Comparison of ENCODE assay signal across 10 mouse cellular contexts in the genomic region with DNA sequence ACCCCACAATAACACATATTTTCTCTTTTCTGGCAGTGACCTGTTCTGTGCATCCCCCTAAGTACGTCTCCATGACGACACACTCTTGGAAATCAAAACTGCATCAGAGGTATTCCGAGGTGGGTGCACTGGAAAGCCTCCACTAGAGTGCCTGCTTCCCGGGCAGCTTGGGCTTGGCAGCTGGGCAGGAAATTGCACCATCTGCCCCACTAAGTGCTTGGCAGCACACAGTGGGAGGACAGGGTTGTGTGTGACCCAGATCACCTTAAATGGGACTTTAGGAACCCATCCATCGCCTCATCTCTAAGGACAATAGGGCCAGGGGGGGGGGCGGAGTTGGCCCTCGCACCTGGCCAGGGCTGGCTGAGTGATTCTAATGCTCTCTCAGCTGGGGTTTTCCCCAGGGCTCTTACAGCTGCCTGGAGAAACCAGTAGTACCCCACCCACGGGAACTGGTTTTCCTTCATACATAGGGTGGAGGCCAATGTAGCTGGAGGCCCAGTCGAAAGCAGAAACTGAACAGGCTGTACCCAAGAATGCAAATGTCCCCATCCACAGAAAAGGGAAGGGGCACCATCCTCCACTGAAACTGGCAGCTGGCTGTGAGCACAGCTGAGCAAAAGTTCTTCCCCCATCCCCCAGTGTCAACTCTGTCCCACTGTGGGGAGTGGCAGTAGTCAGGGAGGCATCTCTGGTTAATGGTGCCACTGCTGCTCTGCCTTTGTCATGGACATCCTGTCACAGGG.
DNase-seq lines count a peak whose midpoint lies in the region; ATAC-seq and TF ChIP-seq lines count a peak whose summit lies in the region.
"Had no signal": no experiment of that assay in that cellular context is flagged by ENCODE, and none has a peak within 500 bp of the region (broad histone marks: within the 10 kb centered on the region; RNA-seq: fewer than 3 reads in every experiment).

No protein-coding gene starts in this region.

- peaks cover 5% of the 10 kb centered on the region; the same call in 1 of the 2 replicates for H3K9me3 ChIP-seq in limb, embryonic 14.5 days (ENCODE audit: control insufficient read depth, low read length)
- no peaks in the 10 kb centered on the region for H3K9me3 ChIP-seq in limb, embryonic 10.5 days (replicated peaks)
- 0 out of 2 replicates have a peak, but pooled peaks cover 3% of the 10 kb centered on the region for H3K9me3 ChIP-seq in stomach, embryonic 14.5 days (ENCODE audit: control insufficient read depth, low read depth, low read length)
- H3K9me3 ChIP-seq in midbrain, embryonic 13.5 days = 0 out of 2 replicates have a peak, but pooled peaks cover 4% of the 10 kb centered on the region
- peaks cover 3% of the 10 kb centered on the region; the same call in 1 of the 2 replicates for H3K9me3 ChIP-seq in kidney, embryonic 14.5 days (ENCODE audit: control insufficient read depth, low read length)

- TF ChIP-seq POLR2A in limb, embryonic 14.5 days (IDR thresholded peaks at IDR 0.05; ENCODE audit: borderline replicate concordance, extremely low read depth, insufficient read depth, insufficient read length) = no peak

- no peaks in the 10 kb centered on the region for H3K27me3 ChIP-seq in limb, embryonic 14.5 days (ENCODE audit: control insufficient read depth, insufficient read depth, low read length)
- H3K27me3 ChIP-seq in limb, embryonic 10.5 days (ENCODE audit: low read depth, poor library complexity, severe bottlenecking) = no peaks in the 10 kb centered on the region
- H3K27me3 ChIP-seq in stomach, embryonic 14.5 days (ENCODE audit: control insufficient read depth, insufficient read depth, low read length) = no peaks in the 10 kb centered on the region
- no peaks in the 10 kb centered on the region for H3K27me3 ChIP-seq in midbrain, embryonic 13.5 days
- no peaks in the 10 kb centered on the region for H3K27me3 ChIP-seq in kidney, embryonic 14.5 days (ENCODE audit: control insufficient read depth, insufficient read depth, low read length)

- ATAC-seq in limb, embryonic 14.5 days (ENCODE audit: low FRiP score, low read depth) = no peak
- peak; percentile 57 for ATAC-seq in stomach, embryonic 14.5 days (ENCODE audit: insufficient number of reproducible peaks, insufficient read depth, low FRiP score, low read depth)
- no peak for ATAC-seq in midbrain, embryonic 13.5 days
- no peak for ATAC-seq in kidney, embryonic 14.5 days (ENCODE audit: low FRiP score, low TSS enrichment)

- H3K4me3 ChIP-seq in limb, embryonic 14.5 days (replicated peaks; ENCODE audit: low read length) = no peak overlapping the region
- H3K4me3 ChIP-seq in limb, embryonic 10.5 days = no peak overlapping the region
- H3K4me3 ChIP-seq in stomach, embryonic 14.5 days (ENCODE audit: low read depth, low read length) = no peak overlapping the region
- no peak overlapping the region for H3K4me3 ChIP-seq in midbrain, embryonic 13.5 days (replicated peaks)
- no peak overlapping the region for H3K4me3 ChIP-seq in kidney, embryonic 14.5 days (ENCODE audit: low read length)

- H3K27ac ChIP-seq in limb, embryonic 14.5 days (replicated peaks; ENCODE audit: low read depth, low read length) = no peak overlapping the region
- H3K27ac ChIP-seq in limb, embryonic 10.5 days = no peak overlapping the region
- H3K27ac ChIP-seq in stomach, embryonic 14.5 days (ENCODE audit: low read length) = peak overlapping the region; percentile 59; the same call in 1 of the 2 replicates
- H3K27ac ChIP-seq in midbrain, embryonic 13.5 days = no peak overlapping the region
- H3K27ac ChIP-seq in kidney, embryonic 14.5 days (ENCODE audit: low read depth, low read length) = no peak overlapping the region
- H3K27ac ChIP-seq: macrophage had no signal

- 57% methylated on average over 9 of the region's 9 CpGs for WGBS in limb, embryonic 14.5 days
- 71% methylated on average over 9 of the region's 9 CpGs for WGBS in limb, embryonic 10.5 days
- 53% methylated on average over 9 of the region's 9 CpGs for WGBS in stomach, embryonic 14.5 days
- WGBS in midbrain, embryonic 13.5 days = 67% methylated on average over 9 of the region's 9 CpGs
- 69% methylated on average over 9 of the region's 9 CpGs for WGBS in kidney, embryonic 14.5 days

- DNase-seq in limb, embryonic 14.5 days (ENCODE audit: low spot score) = peak; percentile 47
- DNase-seq in limb, embryonic 10.5 days (ENCODE audit: low spot score) = no peak
- DNase-seq in c-Kit-positive CD71-negative TER-119-negative erythroid progenitor cells, embryonic 14.5 days (ENCODE audit: low read depth) = peak; percentile 31
- DNase-seq in lung, postnatal 14 days = peak; percentile 37
- DNase-seq: cerebellum, postnatal 10 days; gastrocnemius, postnatal 14 days had no signal

- no peak overlapping the region for H3K4me2 ChIP-seq in limb, embryonic 14.5 days (replicated peaks; ENCODE audit: low read depth, low read length, severe bottlenecking)
- H3K4me2 ChIP-seq in stomach, embryonic 14.5 days (replicated peaks; ENCODE audit: low read depth, low read length) = no peak overlapping the region
- H3K4me2 ChIP-seq in midbrain, embryonic 13.5 days (replicated peaks) = no peak overlapping the region
- H3K4me2 ChIP-seq in kidney, embryonic 14.5 days (replicated peaks; ENCODE audit: low read depth, low read length) = no peak overlapping the region

- no peak overlapping the region for H3K9ac ChIP-seq in limb, embryonic 14.5 days (ENCODE audit: low read depth, low read length, severe bottlenecking)
- H3K9ac ChIP-seq in stomach, embryonic 14.5 days (replicated peaks; ENCODE audit: low read depth, low read length) = no peak overlapping the region
- H3K9ac ChIP-seq in midbrain, embryonic 13.5 days (replicated peaks) = no peak overlapping the region
- H3K9ac ChIP-seq in kidney, embryonic 14.5 days (ENCODE audit: low read depth, low read length) = no peak overlapping the region

- no peaks in the 10 kb centered on the region for H3K36me3 ChIP-seq in limb, embryonic 14.5 days (ENCODE audit: control insufficient read depth, insufficient read depth, low read length)
- H3K36me3 ChIP-seq in limb, embryonic 10.5 days = no peaks in the 10 kb centered on the region
- H3K36me3 ChIP-seq in stomach, embryonic 14.5 days (ENCODE audit: control insufficient read depth, insufficient read depth, low read length) = no peaks in the 10 kb centered on the region
- no peaks in the 10 kb centered on the region for H3K36me3 ChIP-seq in midbrain, embryonic 13.5 days
- H3K36me3 ChIP-seq in kidney, embryonic 14.5 days (ENCODE audit: control insufficient read depth, insufficient read depth, low read length) = no peaks in the 10 kb centered on the region

- no peaks in the 10 kb centered on the region for H3K4me1 ChIP-seq in limb, embryonic 14.5 days (ENCODE audit: control insufficient read depth, insufficient read depth, low read length)
- H3K4me1 ChIP-seq in limb, embryonic 10.5 days = peaks cover 4% of the 10 kb centered on the region
- no peaks in the 10 kb centered on the region; the same call in 1 of the 2 replicates for H3K4me1 ChIP-seq in stomach, embryonic 14.5 days (ENCODE audit: control insufficient read depth, insufficient read depth, low read length)
- H3K4me1 ChIP-seq in midbrain, embryonic 13.5 days (replicated peaks) = no peaks in the 10 kb centered on the region
- no peaks in the 10 kb centered on the region for H3K4me1 ChIP-seq in kidney, embryonic 14.5 days (ENCODE audit: control insufficient read depth, insufficient read depth, low read length)
